Mouse (Mus musculus) lung, embryonic 15.5 days (tissue): ENCODE data around the gene Mrpl33. TPM values are rescaled to one million over a fixed set of nuclear protein-coding genes. Genes with fewer than 3 reads are reported as not detected.

Experiments
- ATAC-seq: fragments of 200-750 bp; cut with Nextera tagmentation; 2 replicates; pipeline ENCODE4 v1.8.0; 2017; ENCODE audit warnings: moderate number of reproducible peaks, borderline replicate concordance; ENCODE audit not compliant: low FRiP score, low TSS enrichment; ENCODE audit errors: extremely low read depth
- H3K27ac ChIP-seq: fragments of 300-500 bp; sonication (generic); 2 replicates; pipeline ENCODE4 v1.5.1; 2015; ENCODE audit warnings: moderate library complexity, mild to moderate bottlenecking, inconsistent platforms
- H3K27me3 ChIP-seq: fragments of 300-500 bp; sonication (generic); 2 replicates; pipeline ENCODE4 v1.6.1; 2015; ENCODE audit warnings: inconsistent platforms
- H3K36me3 ChIP-seq: fragments of 300-500 bp; sonication (generic); 2 replicates; pipeline ENCODE4 v1.6.1; 2015; ENCODE audit warnings: inconsistent platforms
- H3K4me1 ChIP-seq: fragments of 300-500 bp; sonication (generic); 2 replicates; pipeline ENCODE4 v1.6.1; 2015; ENCODE audit warnings: inconsistent platforms
- H3K4me2 ChIP-seq: fragments of 300-500 bp; sonication (generic); 2 replicates; pipeline ENCODE4 v1.6.1; 2015; ENCODE audit warnings: inconsistent platforms, mild to moderate bottlenecking, moderate library complexity
- H3K4me3 ChIP-seq: fragments of 300-500 bp; sonication (generic); 2 replicates; pipeline ENCODE4 v1.5.1; 2015; ENCODE audit warnings: mild to moderate bottlenecking, inconsistent platforms
- H3K9ac ChIP-seq: fragments of 300-500 bp; sonication (generic); 2 replicates; pipeline ENCODE4 v1.6.1; 2015; ENCODE audit warnings: inconsistent platforms
- H3K9me3 ChIP-seq: fragments of 300-500 bp; sonication (generic); 2 replicates; pipeline ENCODE4 v1.6.1; 2016; ENCODE audit warnings: inconsistent platforms
- WGBS: fragments of 180-500 bp; shearing (Covaris S2); methylation state at CpG from one replicate; pipeline ENCODE4 v1.1.7; 2015; 5-methylcytosine and 5-hydroxymethylcytosine counted together
- microRNA-seq: library from miRNA; unstranded; fragments of <30 nt; microRNA quantifications from one replicate; pipeline ENCODE4, GENCODE M21; 2016
- polyA plus RNA-seq: library from polyadenylated mRNA; unstranded; fragments of >200 nt; fragmentation: Nextera tagmentation; extraction: Ambion mirVana; gene quantifications from 2 replicates; pipeline ENCODE4 v1.2.1, GENCODE M21; 2015

The Mrpl33 gene
- polyA plus RNA-seq, 1 experiment from 2014 or later = 275 TPM

- Histone ChIP-seq H3K4me1 (peaks cover 8% of the 10 kb centered on the region), H3K9ac (no peak overlapping the region), H3K4me2 (no peak overlapping the region), H3K27me3 (no peaks in the 10 kb centered on the region), H3K4me3 (no peak overlapping the region), H3K9me3 (no peaks in the 10 kb centered on the region), H3K36me3 (no peaks in the 10 kb centered on the region), H3K27ac (peak overlapping the region; percentile 87)
- peak; percentile 57; the same call in 1 of the 2 replicates for ATAC-seq
- WGBS = 59% methylated on average over 2 of the region's 2 CpGs
These were observed 116.6 kb downstream of the Mrpl33 start for GRCm38 (mm10) chr5:31713280-31713711.

GRCm38 (mm10) chr5:31713841-31714264 is 117.1 kb downstream of the Mrpl33 start:
- H3K4me2 ChIP-seq = no peak overlapping the region
- ATAC-seq = no peak
- H3K9me3 ChIP-seq = no peaks in the 10 kb centered on the region
- H3K27me3 ChIP-seq = no peaks in the 10 kb centered on the region
- H3K36me3 ChIP-seq = no peaks in the 10 kb centered on the region
- H3K9ac ChIP-seq = no peak overlapping the region
- H3K27ac ChIP-seq = peak overlapping the region; percentile 87
- H3K4me3 ChIP-seq = no peak overlapping the region
- peaks cover 8% of the 10 kb centered on the region for H3K4me1 ChIP-seq
- WGBS = 52% methylated on average over 5 of the region's 5 CpGs

Small RNA genes within 50 kb of the gene (microRNA-seq; reads per million reads assigned to microRNA genes)
- not detected for gene Mir3473e

Other genes with a start within 250 kb of the Mrpl33 start
- 48.2 and 55.3 TPM in 2 replicates for gene Zfp512, start 144.5 kb upstream of the Mrpl33 start, polyA plus RNA-seq
- gene 4930548H24Rik, start 111.2 kb upstream of the Mrpl33 start, polyA plus RNA-seq = not detected in 2 replicates
- gene Gpn1, start 102.2 kb upstream of the Mrpl33 start, polyA plus RNA-seq = 57.2 and 63.8 TPM in 2 replicates
- gene Slc4a1ap, start 69.9 kb upstream of the Mrpl33 start, polyA plus RNA-seq = 23.4 and 31.2 TPM in 2 replicates
- 20.9 and 24.4 TPM in 2 replicates for gene Supt7l, start 69.1 kb upstream of the Mrpl33 start, polyA plus RNA-seq
- gene Rbks, start 100.7 kb downstream of the Mrpl33 start, polyA plus RNA-seq = 3.0 and 3.7 TPM in 2 replicates
- 56.1 and 59.9 TPM in 2 replicates for gene Babam2, start 100.7 kb downstream of the Mrpl33 start, polyA plus RNA-seq